Mouse (Mus musculus) cerebellum, adult 11-12 months (tissue): ENCODE data around the gene Ube2c.
A peak's percentile ranks its signal among the peaks of the same experiment; 100 is the strongest.
"Not testable (repeated sequence)": the region's sequence is repeated elsewhere in the genome, so short reads cannot be mapped to it uniquely, and the experiment has no call there.

Experiments used
- DNase-seq: peaks from one replicate; pipeline ENCODE4 v3.0.0; 2022

The Ube2c gene

DNA sequence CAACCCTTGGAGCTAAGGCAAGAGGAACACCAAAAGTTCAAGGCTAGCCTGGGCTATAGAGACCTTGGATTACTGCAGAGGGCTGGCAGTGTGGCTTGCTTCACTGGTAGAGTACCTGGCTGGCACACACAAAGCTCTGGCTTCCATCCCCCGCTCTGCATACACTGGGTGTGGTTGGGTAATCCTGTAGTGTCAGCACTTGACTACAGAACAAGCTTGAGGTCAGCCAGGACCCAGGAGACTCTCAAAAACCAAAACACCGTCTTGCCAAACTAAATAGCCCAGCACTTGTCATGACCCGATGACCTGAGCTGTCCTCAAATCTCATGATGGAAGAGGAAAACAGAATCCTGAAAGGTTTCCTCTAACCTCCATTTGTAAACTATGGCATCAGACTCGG is 20.8 kb downstream of the Ube2c start:
- DNase-seq, result peak; percentile 37

DNA sequence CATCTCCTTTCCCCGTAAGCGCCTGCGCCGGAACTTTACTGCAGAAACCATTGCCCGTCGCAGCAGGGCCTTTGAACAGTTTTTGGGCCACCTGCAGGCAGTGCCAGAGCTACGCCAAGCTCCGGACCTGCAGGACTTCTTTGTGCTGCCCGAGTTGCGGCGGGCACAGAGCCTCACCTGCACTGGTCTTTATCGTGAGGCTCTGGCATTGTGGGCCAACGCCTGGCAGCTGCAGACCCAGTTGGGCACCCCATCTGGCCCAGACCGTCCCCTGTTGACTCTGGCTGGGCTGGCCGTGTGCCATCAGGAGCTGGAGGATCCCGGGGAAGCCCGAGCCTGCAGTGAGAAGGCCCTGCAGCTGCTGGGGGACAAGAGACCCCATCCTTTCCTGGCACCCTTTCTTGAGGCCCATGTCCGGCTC is 22.2 kb downstream of the Ube2c start:
- DNase-seq, result peak; percentile 70

DNA sequence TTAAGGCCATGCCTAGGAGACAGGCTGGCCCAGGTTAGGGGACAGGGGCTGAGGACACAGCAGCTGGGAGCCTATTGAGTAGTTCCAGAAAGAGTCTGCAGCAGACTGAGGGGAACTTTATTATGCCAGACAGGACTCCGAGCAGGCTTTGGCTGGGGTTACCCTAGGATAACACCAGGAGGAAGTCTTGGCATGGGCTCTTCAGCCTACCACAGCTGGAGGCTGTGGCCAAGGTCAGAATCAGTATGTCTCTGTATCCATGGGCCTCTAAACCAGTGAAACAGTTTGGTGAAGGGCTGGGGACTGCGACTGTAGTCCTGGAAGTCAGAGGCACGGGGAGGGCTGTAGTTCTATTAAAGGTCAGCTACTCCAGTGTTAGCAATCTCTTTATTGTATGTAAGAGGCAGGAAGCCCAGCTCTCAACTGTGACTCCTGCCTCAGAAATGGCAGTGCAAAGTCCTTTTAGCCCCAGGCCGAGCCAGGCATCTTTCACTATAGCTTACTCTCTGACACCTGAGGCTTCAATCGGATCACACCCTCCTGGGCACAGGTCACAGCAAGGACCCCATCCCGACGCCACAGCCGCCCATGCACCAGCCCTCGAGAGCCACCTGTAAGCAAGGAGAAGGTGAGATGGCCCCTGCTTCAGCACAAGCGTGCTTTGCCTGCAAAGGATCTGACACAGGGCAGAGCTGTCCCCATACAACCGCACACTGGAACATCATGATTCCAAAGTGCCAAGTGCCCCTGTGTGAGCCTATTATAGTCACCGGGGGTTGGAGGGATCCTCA is 22.9 kb downstream of the Ube2c start:
- peak; percentile 47 for DNase-seq

DNA sequence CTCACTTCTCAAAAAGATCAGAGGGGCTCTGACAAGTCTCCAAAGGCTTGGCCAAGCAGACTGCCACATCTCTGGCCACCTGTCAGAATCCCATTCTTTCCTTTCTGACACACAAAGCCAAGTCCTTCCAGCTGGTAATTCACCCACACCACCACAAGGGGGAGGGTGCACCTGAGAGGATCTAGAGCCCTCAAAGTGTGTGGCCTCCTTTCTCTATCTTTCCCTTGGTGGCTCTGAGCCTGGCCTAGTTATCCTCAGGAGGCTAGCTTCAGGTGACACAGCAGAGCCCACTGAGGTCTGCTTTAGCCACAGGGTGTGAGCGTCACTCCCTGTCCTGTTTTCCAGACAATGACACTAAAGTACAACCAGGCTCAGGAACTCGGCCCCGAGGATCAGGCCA is 23.5 kb downstream of the Ube2c start:
- DNase-seq, result peak; percentile 81

DNA sequence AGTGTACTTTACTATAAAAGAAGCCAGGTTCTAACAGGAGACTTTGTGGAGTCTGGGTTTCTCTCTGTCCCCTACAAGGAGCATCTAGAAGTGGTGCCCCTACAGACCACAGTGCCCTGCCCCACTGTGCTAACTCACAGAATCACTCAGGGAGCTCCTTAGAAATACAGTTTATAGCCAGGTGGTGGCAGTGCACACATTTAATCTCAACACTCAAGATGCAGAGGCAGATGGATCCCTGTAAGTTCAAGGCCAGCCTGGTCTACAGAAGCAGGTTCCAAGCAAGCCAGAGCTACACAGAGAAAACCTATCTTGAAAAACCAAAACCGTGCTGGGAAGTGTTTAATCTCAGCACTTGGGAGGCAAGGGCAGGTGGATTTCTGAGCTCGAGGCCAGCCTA is 24.1 kb downstream of the Ube2c start:
- peak; percentile 31 for DNase-seq

DNA sequence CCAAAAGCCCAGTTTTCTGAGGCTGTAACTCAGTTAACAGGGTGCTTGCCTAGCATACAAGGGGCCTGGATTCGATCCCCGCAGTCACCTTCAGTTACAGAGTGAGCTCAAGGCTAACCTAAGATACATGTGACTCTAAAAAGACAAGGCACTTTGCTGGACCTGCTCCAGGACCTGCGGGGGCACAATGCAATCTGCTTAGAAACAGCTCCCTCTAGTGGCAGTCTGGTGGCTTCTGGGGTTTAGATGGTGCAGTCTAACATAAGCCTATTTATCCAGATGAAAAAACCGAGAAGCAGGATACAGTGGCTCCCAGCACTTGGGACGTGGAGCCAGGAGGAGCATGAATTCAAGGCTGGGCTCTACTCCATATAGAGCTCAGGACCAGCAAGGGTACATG is 24.6 kb downstream of the Ube2c start:
- DNase-seq, result peak; percentile 82

DNA sequence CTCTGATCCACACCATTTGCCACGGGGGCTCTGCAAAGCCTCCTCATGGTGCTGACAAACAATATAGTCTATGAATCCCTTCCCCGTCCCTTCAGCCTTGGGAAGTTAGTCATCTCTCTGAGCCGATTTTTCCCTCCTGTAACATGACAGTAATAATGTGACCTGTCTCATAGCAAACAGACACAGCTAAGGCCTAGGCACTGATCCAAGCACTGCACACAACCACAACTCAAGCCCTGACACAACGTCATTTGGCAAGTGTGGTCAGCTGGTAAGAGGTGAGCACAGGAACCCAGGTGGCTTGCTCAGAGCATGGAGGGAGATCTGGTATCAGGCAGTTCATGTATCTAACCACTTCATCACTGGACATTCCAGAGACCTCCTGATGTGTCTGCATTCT is 26.2 kb downstream of the Ube2c start:
- peak; percentile 20 for DNase-seq

DNA sequence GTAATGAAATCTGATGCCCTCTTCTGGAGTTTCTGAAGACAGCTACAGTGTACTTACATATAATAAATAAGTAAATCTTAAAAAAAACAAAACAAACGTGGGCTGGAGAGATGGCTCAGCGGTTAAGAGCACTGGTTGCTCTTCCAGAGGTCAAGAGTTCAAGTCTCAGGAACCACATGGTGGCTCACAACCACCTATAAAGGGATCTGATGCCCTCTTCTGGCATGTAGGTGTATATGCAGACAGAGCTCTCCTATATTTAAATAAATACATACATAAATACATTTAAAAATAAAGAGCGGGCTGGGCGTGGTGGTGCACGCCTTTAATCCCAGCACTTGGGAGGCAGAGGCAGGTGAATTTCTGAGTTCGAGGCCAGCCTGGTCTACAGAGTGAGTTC is 28.9 kb downstream of the Ube2c start:
- DNase-seq, result not testable (repeated sequence)

DNA sequence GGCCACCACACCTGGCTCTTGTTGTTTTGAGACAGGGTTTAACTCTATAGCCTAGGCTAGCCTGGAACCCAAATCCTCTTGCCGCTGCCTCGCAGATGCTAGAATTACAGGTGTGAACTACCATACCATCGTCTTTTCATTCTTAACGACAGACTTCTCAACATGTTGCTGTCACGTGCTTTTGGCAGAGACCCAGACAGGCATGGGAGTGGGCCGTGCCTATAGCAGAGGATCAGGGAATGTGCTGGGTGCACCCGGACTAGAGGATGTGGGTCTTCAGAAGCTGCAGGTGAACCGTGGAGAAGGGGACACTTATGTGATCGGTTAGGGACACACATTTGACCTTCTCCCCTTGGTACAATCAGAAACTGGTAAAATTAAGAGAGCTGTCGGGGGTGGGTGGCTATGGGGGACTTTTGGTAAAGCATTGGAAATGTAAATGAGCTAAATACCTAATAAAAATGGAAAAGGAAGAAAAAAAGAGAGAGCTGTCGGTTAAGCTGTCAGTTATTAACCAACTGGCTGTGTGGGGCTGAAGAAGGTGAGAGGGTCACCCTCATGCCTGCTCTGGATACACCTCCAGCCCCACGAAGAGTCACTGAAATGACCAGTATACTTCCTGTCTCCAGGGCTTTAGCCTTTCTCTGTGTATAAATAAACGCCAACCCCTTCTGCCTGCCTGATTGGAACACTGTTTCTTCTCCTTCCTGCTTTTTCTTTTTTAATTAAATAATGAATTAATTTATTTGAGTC is 30.7 kb downstream of the Ube2c start:
- DNase-seq, result no peak

DNA sequence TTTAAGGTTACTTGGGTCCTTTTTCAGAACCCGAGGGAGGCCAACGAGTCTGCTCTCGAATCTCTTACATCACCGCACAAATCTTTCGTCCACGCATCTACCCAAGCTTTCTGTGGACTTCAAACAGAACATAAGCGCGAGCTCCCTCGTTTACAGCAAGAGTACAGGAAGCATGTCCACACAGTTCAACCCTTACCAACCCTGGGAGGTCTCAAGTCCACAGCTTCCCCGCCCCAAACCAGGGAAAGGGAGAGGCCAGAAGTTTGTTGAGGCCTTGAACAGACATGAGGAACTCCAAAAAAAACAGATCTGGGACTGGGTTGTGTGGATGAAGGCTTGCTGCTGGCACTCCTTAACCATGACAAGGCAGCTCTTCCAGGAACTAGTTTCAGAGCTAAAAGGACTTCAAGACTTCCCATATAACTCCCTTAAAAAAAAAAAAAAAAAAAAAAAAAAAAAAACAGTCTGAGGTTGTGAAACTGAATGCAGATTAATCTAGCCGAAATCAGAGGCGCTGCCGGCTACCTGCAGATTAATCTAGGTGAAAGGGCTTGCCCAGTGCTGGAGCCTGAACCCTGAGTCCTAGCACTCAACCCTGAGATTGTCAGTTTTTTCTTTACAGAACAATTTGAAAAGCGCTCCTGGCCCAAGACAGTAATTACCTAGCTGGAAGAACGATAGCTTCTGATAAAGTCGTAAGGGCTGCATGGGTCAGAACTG is 33.7 kb downstream of the Ube2c start:
- no peak for DNase-seq

DNA sequence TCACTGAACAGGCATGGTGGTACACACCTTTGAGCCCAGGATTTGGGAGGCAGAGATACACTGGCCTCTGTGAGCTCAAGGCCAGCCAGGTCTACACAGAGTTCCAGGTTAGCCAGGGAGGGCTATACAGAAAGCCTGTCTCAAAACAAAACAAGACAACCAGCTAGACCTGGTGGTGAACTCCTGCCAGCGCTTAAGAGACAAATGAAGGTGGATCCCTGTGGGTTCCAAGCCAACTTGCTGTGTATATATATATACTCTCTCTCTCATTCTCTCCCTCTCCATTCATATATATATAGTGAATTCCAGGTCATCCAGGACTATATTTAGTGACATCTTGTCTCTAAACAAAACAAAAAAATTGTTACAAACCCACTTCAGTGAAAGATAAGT is 34.2 kb downstream of the Ube2c start:
- no peak for DNase-seq

DNA sequence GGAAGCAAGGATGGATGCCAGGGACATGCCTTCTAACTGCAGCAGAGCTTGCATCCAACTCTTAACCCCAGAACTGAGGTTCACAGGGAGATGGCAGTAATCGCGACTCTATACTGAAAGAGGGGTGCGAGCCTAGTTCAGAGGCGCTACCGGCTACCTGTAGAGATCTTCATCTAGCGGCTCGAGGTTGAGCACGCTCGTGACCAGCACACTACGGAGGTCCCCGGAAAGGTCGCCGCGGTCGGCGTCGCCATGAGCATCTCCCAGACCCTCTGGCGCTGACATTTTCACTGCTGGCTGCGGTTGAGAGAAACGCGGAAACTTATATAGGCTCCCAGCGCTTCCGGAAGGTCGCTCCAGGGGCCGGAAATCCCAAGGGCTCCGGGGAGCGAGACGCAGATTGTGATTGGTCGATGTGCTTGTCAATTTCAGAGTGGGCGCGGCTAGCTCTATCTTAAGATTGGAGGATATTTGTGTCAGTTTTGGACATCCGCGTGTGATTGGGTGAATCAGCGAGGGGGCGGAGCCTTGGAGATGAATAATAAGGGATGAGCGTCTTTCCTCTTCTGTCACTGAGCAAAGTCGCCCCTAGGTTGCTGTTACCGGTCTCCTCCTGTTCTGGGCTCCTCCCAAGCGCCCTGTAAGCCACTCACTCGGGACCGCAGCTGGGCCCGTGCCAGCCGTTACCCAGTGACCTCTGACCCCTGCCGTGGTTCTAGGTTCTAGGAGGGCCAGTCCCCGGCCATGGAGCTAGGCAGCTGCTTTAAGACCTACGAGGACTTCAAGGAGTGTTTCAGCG is 35.0 kb downstream of the Ube2c start, which contains the start of the genes Acot8 and Zswim3:
TSS of gene Acot8 (minus strand) at position 350 of the 799 bp plus-strand sequence.
TSS of gene Zswim3 (plus strand) at position 566 of the 799 bp plus-strand sequence.
- DNase-seq, result peak; percentile 97

DNA sequence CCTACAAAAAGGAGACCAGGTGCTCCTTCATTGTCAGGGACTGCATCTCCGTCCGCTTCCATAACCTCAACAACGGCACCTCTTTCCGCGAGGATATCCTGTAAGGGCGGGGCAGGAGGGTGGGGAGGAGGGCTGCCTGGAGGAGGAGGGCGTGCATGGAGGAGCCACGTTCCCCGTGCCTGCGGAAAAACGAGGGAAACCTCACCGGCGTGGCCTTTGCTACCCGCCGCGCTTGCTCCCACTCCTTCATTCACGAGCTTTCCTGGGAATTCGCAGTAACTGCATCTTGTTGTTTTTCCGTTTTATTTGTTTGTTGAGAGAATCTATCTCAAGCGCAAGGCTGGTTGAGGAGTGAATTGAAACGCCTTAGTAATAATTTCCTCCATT is 35.6 kb downstream of the Ube2c start:
- no peak for DNase-seq

DNA sequence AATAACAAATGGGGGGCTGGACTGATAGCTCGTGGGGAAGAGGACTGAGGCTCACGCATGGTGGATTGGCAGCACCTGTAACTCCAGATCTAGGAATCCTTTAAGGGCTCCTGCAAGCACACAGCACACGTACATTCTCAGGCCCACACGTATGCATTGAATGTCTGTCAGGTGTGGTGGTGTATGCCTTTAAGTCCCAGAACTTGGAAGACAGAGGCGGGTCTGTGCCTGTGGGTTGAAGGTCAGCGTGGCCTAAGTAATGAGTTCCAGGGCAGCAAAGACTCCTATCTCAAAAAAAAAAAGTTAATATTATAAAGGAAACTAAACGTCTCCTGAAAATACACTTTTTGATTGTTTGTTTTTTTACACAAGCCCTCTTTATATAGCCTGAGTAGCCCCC is 36.9 kb downstream of the Ube2c start:
- no peak for DNase-seq

DNA sequence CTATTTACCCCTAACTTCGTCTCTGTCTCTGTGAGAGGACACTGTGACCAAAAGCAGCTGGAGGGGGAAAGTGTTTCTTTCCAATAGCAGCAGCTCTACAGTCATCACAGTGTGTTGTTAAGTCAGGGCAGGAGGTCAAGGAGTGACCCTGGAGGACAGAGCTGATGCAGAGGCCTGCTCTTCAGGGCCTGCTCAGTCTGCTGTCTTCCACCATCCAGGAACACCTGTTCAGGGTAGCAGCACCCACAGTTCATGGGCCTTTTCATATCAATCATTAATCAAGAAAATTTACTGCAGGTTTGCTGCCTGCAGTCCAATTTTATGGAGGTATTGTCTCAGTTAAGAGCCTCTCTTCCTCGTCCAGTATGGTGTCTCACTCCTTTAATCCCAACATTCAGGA is 43.9 kb downstream of the Ube2c start:
- DNase-seq, result no peak

DNA sequence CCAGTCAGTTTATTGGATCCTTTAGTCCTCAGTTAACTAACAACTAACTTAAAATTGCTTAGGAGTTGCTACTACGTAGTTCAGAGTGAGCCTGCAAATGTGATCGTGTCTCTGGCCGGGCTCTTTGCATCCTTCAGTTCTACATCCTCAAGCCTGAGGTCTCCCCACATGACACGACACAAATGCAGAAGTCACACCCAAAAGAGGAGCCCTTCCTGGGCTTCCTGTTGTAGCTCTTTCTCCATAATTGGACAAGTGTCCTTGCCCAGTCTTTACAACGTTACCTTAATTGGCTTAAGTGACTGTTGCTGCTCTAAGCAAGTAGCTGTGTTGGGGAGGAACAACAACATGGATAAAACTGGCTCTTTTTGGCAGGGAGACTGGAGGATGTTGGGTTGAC is 45.6 kb downstream of the Ube2c start:
- DNase-seq, result no peak

DNA sequence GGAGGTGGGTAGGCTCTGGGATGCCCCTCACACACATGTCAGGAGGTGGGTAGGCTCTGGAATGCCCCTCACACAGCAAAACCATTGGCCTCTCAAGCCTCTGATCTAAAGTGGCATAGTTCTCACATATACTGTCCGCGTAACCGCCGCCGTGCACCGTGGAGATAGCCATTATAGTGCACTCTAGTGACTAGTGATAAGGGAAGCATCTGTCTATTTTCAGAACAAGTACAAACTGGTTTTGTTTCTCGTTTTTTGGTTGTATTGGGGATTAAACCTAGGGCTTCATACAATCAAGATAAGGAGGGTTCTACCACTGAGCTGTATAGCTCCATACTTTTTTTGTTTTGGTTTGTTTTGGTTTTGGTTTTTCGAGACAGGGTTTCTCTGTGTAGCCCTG is 46.1 kb downstream of the Ube2c start:
- no peak for DNase-seq

DNA sequence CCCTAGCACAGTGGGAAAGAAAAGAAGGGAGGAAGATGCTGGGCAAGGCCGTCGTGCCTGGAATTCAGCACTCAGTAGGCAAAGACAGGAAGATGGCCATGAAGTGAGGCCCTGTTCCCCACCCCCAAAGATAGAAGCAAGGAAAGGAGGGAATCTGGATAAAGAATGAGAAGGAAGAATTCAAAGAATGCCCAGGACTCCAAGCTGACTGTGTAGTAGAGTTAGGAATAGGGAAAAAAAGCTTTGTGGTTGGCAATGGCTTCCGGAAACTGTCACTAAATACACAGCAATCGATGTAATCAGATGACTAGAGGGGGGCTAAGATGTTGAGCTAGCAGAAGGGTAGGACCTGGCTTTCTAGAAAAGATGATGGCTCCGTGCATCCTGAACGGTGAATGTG is 47.5 kb downstream of the Ube2c start:
- no peak for DNase-seq

DNA sequence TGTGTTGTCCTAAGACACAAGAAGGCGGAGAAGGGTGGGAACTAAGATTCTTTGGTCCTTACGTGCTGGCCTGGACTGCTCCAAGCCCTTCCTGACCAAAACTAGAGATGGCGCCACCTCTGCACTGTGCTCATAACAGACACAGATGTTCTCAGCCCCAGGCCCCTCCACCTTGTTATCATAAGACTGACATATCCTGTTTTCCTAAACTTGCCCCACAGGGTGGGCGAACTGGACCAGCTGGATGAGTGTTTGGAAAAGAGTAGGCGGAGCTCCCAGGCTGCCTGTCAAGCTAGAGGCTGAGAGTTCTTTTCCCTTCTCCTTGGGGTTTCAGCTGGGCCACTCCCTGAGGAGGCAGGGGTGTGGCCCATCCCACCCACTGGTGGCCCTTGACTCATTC is 48.0 kb downstream of the Ube2c start:
- DNase-seq, result no peak

DNA sequence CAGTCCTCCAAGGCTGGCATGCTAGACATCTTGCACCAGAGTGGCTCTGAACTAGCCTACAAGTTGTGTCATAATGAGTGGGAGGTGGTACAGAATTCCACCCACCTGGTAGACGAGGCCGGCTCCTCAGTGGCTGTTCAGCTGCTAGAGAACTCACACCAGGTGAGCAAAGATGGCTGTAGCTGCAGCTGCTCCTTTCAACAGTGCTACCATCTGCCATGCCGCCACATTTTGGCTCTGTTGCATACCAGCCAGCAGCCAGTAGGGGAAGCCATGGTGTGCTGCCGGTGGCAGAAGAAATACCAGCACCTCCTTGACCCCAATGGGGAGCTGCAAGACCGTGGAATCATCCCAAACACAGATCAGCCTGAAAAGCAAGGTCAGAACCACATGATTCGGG is 51.4 kb downstream of the Ube2c start:
- no peak for DNase-seq

DNA sequence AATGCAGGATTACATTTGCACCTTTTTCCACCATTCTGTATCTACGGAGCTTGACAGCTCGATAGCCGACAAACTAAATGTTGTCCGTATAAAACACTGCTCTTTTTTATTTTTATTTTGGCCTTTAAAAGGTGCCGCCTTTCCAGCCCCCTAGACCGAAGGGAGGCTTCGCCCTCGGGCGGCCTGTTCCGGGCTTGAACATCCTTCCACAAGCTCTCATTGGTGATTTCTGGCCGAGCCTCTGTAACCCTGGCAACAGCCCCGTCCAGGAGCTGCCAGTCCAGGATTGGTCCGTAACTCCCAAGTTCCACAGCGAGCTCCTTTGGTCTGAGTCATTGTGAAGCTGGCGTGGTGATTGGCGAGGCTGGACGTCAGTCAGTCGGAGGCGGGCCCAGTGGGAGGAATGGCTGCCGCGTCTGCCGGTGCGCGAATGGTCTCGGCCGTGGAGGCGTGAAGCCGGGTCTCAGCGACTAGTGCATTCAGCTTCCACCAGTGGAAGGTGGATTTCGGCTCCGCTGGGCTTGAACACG is 53.0 kb downstream of the Ube2c start, which contains the start of gene Zswim1:
TSS of gene Zswim1 (plus strand) at position 51 of the 530 bp plus-strand sequence.
- peak; percentile 99 for DNase-seq

DNA sequence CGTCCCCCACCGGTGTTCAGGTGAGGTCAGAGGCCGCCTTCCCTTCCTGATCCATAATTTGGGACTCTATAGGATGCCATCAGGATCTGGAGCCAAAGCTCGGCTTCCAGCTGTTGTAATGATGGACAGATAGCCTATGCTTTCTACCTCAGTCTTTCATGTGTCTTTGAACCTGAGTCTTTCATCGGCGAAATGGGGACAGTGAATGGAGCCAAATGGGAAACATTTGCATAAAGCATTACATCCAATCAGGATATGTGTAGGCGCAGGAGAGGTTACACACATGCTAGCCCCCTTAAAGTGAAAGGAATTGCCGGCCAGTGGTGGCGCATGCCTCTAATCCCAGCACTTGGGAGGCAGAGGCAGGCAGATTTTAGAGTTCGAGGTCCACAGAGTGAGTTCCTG is 53.5 kb downstream of the Ube2c start:
- DNase-seq, result no peak
